Mouse (Mus musculus) hindbrain, embryonic 13.5 days (tissue): Measurements from ENCODE around the gene Pde4d. TPM values are rescaled to one million over a fixed set of nuclear protein-coding genes. Genes with fewer than 3 reads are reported as not detected.

Experiments
- ATAC-seq: fragments of 200-750 bp; cut with Nextera tagmentation; 2 replicates; pipeline ENCODE4 v1.8.0; 2017; ENCODE audit warnings: moderate TSS enrichment; ENCODE audit not compliant: low FRiP score
- H3K27ac ChIP-seq: fragments of 300-500 bp; sonication (generic); 2 replicates; pipeline ENCODE4 v1.5.1; 2015; ENCODE audit warnings: inconsistent platforms, mild to moderate bottlenecking, moderate library complexity
- H3K27me3 ChIP-seq: fragments of 300-500 bp; sonication (generic); 2 replicates; pipeline ENCODE4 v1.6.1; 2015; ENCODE audit warnings: mild to moderate bottlenecking, inconsistent platforms
- H3K36me3 ChIP-seq: fragments of 300-500 bp; sonication (generic); 2 replicates; pipeline ENCODE4 v1.6.1; 2015; ENCODE audit warnings: mild to moderate bottlenecking, inconsistent platforms
- H3K4me1 ChIP-seq: fragments of 300-500 bp; sonication (generic); replicated peaks from 2 replicates; pipeline ENCODE4 v1.6.1; 2015; ENCODE audit warnings: inconsistent platforms
- H3K4me2 ChIP-seq: fragments of 300-500 bp; sonication (generic); 2 replicates; pipeline ENCODE4 v1.6.1; 2015; ENCODE audit warnings: inconsistent platforms, mild to moderate bottlenecking, moderate library complexity
- H3K4me3 ChIP-seq: fragments of 300-500 bp; sonication (generic); 2 replicates; pipeline ENCODE4 v1.5.1; 2015; ENCODE audit warnings: mild to moderate bottlenecking, inconsistent platforms
- H3K9ac ChIP-seq: fragments of 300-500 bp; sonication (generic); 2 replicates; pipeline ENCODE4 v1.6.1; 2015; ENCODE audit warnings: mild to moderate bottlenecking, inconsistent platforms
- H3K9me3 ChIP-seq: fragments of 300-500 bp; sonication (generic); 2 replicates; pipeline ENCODE4 v1.6.1; 2016; ENCODE audit warnings: inconsistent platforms
- WGBS: fragments of 180-500 bp; shearing (Covaris S2); methylation state at CpG from one replicate; pipeline ENCODE4 v1.1.7; 2015; 5-methylcytosine and 5-hydroxymethylcytosine counted together
- polyA plus RNA-seq: library from polyadenylated mRNA; unstranded; fragments of >200 nt; fragmentation: Nextera tagmentation; extraction: Ambion mirVana; gene quantifications from 2 replicates; pipeline ENCODE4 v1.2.1, GENCODE M21; 2015

Gene Pde4d
- polyA plus RNA-seq, 1 experiment from 2014 or later = 18.6 TPM

DNA sequence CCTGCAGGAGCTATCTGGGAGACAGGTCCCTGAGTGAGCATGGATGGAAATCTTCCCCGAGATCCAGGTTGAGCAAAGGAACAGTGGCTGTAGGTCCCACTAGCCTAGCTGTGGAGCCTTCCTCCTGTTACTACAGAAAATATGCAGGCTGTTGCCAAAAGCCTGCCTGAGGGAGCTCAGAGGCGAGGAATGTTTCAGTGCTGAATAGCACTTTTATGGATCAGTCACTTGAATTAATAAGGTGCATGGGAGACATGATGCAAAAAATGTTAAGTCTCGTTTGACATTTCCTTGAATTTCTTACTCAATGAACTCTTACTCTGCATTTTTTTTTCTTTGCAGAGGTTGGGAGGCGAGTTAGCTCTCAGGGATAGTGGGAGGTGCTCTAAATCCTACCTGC is 172.9 kb downstream of the Pde4d start:
- Histone ChIP-seq H3K27ac (no peak overlapping the region), H3K9me3 (peaks cover under 1% of the 10 kb centered on the region; the same call in 1 of the 2 replicates), H3K36me3 (no peaks in the 10 kb centered on the region), H3K27me3 (no peaks in the 10 kb centered on the region), H3K4me1 (no peaks in the 10 kb centered on the region), H3K4me3 (no peak overlapping the region), H3K4me2 (no peak overlapping the region), H3K9ac (no peak overlapping the region)
- whole genome bisulfite sequencing = 67% methylated on average over 4 of the region's 4 CpGs
- ATAC-seq = no peak

DNA sequence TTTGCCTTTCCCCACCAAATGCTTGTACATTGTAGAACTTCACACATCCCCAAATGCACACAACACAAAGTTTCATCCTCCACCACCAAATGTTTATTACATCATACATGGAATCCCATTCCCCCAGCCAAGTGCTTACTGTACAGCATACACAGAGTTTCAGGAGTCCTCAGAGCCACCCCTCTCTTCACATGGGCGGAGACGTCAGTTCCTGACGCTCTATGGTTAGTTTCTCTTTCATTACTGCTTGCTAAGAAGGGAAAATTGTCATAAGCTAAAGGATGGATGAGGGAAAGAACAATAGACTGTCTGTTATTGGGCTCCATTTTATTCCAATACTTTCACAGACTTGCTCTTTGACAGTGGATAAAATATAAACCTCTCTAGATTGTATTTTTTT is 174.2 kb downstream of the Pde4d start:
- Histone ChIP-seq H3K4me1 (no peaks in the 10 kb centered on the region), H3K27me3 (no peaks in the 10 kb centered on the region), H3K36me3 (no peaks in the 10 kb centered on the region), H3K4me2 (no peak overlapping the region), H3K9me3 (no peaks in the 10 kb centered on the region), H3K9ac (no peak overlapping the region), H3K27ac (no peak overlapping the region), H3K4me3 (no peak overlapping the region)
- 85% methylated on average over 3 of the region's 3 CpGs for WGBS
- no peak for ATAC-seq

DNA sequence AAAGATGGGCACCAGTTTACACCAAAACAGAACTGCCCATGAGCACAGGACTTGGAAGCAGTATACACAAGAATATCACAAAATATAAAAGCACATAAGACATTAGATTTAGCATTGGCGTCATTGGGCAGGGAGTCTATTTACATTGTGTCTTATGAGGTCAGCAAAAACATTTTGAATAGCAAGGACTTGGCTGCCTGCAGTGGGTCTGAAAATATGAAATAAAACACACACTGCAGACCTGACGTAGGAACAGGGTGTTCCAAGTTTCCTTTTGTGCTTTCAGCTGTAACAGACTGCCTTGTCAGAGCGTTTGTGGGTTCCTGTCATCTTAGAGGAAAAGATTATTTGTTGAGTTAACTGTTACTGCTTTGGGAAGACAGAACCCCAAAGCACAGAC is 176.4 kb downstream of the Pde4d start:
- H3K36me3 ChIP-seq = no peaks in the 10 kb centered on the region
- H3K4me2 ChIP-seq = no peak overlapping the region
- no peak for ATAC-seq
- no peaks in the 10 kb centered on the region for H3K4me1 ChIP-seq
- 69% methylated on average over 3 of the region's 3 CpGs for WGBS
- H3K9ac ChIP-seq = no peak overlapping the region
- no peak overlapping the region for H3K4me3 ChIP-seq
- H3K27ac ChIP-seq = no peak overlapping the region
- no peaks in the 10 kb centered on the region for H3K27me3 ChIP-seq
- H3K9me3 ChIP-seq = no peaks in the 10 kb centered on the region

DNA sequence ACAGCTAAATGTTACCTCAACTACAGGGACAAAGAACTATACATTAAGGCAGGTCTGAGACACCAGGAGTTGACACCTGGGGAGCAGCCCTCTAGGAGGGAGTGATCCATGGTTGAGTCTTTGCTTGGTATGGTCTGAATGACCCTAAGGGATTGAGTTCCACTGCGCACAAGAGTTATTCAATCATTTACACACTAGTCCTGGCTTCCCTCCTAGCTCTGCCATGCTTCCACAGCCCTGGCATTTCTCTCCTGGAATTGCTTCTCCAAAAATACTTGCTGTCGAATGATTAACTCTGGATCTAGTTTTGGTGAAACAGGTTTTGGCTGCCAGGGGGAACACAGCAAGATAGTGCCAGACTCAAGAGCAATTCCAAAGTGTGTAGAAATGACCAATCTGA is 178.8 kb downstream of the Pde4d start:
- no peak for ATAC-seq
- Histone ChIP-seq H3K27me3 (no peaks in the 10 kb centered on the region), H3K27ac (no peak overlapping the region), H3K36me3 (no peaks in the 10 kb centered on the region), H3K9ac (no peak overlapping the region), H3K4me3 (no peak overlapping the region), H3K4me2 (no peak overlapping the region), H3K9me3 (no peaks in the 10 kb centered on the region), H3K4me1 (no peaks in the 10 kb centered on the region)
- WGBS = 95% methylated on average over 2 of the region's 2 CpGs

DNA sequence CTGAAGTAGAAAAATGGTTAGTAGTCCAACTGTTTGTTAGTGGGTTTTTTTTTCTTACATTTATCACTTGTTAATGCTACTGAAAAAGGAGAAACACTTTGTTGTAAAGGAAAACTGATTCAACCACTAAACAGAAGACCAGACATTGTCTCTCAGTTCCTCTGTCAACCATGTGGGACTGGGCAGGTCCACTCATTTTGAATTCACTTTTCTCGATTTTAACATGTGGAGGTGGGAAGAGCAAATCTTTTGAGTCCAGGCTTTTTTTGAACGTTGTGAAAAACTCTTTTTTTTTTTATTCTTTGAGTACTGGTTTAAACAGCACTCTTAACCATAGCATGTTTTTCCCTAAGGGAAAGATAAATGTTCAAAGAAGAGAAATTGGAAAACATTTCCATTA is 180.8 kb downstream of the Pde4d start:
- Histone ChIP-seq H3K27me3 (no peaks in the 10 kb centered on the region), H3K4me2 (no peak overlapping the region), H3K4me3 (no peak overlapping the region), H3K9me3 (no peaks in the 10 kb centered on the region), H3K36me3 (no peaks in the 10 kb centered on the region), H3K9ac (no peak overlapping the region), H3K27ac (no peak overlapping the region), H3K4me1 (no peaks in the 10 kb centered on the region)
- ATAC-seq = no peak
- 78% methylated on average over 2 of the region's 2 CpGs for WGBS

DNA sequence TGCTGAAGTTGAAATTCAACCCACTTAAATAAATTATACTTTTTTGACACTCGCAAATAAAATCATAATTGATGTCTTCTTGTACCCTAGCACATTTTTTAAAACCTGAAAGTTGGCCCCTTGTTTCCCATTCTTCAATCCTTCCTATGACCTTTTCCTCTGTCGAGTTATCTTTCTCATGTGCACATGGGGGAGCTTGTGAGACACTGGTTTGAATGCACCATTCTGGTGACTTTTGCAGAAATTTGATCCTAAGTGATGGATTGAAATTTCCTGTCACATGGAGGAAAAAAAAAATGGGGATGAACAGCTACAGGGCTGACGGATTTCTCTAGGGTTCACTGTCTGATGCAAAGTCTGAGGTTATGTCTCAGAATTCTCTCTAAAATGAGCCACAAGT is 181.5 kb downstream of the Pde4d start:
- Histone ChIP-seq H3K4me1 (no peaks in the 10 kb centered on the region), H3K9me3 (no peaks in the 10 kb centered on the region), H3K9ac (no peak overlapping the region), H3K27me3 (no peaks in the 10 kb centered on the region), H3K4me3 (no peak overlapping the region), H3K4me2 (no peak overlapping the region), H3K36me3 (no peaks in the 10 kb centered on the region), H3K27ac (no peak overlapping the region)
- ATAC-seq = no peak
- 81% methylated on average over 3 of the region's 3 CpGs for WGBS

DNA sequence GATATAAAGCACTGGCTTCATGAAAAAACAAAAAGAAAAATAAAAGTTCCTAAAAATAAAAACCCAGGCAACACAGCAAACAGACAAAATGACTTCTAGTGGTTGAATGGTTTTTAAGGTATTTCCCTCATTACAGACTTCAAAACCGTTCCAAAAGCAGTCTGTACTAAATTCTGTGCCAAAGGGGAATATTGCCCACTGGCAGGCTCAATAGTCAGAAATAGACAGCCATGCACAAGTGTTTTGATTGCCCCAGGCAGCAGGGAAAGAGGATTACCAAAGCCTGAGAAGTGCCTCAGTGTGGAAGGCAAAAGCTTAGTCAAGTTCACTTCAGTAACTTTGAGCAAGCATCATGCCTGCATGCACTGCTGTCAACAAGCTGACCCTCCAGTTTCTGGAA is 186.8 kb downstream of the Pde4d start:
- Histone ChIP-seq H3K27ac (no peak overlapping the region), H3K4me2 (no peak overlapping the region), H3K9me3 (no peaks in the 10 kb centered on the region), H3K9ac (no peak overlapping the region), H3K27me3 (no peaks in the 10 kb centered on the region), H3K36me3 (no peaks in the 10 kb centered on the region), H3K4me3 (no peak overlapping the region), H3K4me1 (no peaks in the 10 kb centered on the region)
- ATAC-seq = no peak
- WGBS = 65% methylated on average over 1 of the region's 1 CpGs

DNA sequence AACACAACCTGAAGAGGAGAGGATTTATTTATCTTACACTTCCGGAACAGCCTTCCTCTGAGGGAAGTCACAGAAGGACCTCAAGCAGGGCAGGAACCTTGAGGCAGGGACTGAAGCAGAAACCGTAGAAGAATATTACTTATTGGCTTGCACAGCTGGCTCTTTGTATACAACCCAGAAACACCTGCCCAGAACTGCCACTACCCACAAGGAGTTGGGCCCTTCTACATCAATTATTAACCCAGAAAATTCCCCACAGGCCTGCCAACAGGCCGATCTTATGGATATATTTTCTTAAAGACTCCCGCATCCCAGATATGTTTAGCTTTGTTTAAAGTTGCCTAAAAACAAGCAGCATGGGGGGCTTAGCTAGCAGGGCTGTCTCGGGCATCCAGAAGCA is 192.5 kb downstream of the Pde4d start:
- no peaks in the 10 kb centered on the region for H3K4me1 ChIP-seq
- H3K9me3 ChIP-seq = no peaks in the 10 kb centered on the region
- no peaks in the 10 kb centered on the region for H3K27me3 ChIP-seq
- no peaks in the 10 kb centered on the region for H3K36me3 ChIP-seq
- H3K4me2 ChIP-seq = no peak overlapping the region
- ATAC-seq = no peak
- H3K4me3 ChIP-seq = no peak overlapping the region
- 80% methylated on average over 5 of the region's 5 CpGs for WGBS
- no peak overlapping the region for H3K9ac ChIP-seq
- no peak overlapping the region for H3K27ac ChIP-seq

DNA sequence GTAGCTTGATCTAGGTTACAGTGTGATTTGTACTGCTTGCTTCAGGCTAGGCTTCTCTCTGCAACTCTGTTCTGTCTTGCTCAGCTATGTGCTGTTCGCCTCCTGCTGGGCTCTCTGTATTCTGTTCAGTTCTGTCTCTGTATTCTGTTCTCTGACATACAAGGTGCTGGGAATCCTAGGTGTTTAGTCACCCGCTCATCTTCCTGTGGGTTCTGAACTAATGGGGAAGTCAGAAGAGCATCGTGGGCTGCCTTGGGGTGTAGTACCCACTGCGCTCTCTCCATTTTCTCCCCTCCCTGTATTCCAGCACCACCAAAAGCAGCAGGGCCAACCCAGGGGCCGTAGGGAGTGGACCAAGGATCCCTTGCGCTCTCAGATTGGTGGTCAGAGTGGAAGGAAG is 197.1 kb downstream of the Pde4d start:
- ATAC-seq = no peak
- no peak overlapping the region for H3K4me2 ChIP-seq
- H3K36me3 ChIP-seq = no peaks in the 10 kb centered on the region
- H3K9ac ChIP-seq = no peak overlapping the region
- no peaks in the 10 kb centered on the region for H3K9me3 ChIP-seq
- no peaks in the 10 kb centered on the region for H3K4me1 ChIP-seq
- H3K4me3 ChIP-seq = no peak overlapping the region
- 82% methylated on average over 6 of the region's 6 CpGs for WGBS
- no peaks in the 10 kb centered on the region for H3K27me3 ChIP-seq
- H3K27ac ChIP-seq = no peak overlapping the region

DNA sequence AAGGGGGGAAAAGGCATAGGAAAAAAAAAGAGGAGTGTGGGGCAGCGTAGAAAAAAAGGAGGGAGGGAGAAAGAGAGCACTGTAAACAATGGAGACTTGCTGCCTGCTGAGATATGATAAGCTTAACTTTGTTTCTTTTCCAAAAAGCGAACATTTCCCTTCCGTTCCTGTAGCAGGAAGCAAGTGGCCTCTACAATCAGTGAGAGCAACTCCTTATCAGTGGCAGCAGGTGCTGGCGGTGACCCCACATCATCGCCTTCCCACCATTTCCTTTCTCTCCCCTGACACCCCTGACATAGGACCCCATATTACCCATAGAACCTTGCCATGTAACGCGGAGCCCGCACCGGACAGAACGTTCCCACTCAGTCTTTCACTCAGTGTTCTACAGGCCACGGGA is 197.5 kb downstream of the Pde4d start:
- no peak for ATAC-seq
- WGBS = 88% methylated on average over 11 of the region's 11 CpGs
- no peak overlapping the region for H3K27ac ChIP-seq
- H3K4me2 ChIP-seq = no peak overlapping the region
- no peak overlapping the region for H3K9ac ChIP-seq
- no peaks in the 10 kb centered on the region for H3K4me1 ChIP-seq
- no peak overlapping the region for H3K4me3 ChIP-seq
- H3K36me3 ChIP-seq = no peaks in the 10 kb centered on the region
- no peaks in the 10 kb centered on the region for H3K9me3 ChIP-seq
- no peaks in the 10 kb centered on the region for H3K27me3 ChIP-seq

DNA sequence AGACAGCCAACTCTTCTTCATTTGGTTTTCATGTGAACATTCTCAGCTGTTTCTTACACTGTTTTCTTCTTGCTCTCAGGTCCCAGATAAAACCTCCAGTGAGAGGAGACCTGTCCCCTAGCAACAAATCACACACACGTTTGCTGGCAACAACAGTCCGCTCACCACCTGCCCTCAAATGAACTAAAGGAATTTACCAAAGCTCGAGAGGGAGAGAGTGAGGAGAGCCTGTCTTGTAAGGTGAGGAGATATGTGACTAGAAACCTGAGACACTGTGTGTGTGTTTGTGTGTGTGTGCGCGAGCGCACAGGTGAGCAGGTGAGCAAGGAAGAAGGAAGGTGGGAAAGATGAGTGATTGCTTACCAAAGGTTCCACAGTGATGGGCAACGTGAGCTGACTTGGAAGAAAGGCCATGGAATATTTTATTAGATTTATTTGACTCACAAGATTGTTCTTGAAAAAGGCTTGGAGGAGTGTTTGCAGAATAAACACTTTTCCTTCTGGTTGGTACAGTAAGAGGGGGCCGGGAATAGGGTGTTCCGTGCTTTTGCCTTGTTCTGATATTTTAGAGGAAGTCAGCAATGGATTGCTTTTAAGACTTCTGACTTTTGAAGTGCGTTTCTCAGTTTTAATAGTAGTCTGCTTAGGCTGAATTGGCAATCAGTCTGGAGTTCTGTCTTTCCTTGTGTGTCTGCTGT is 204.4 kb downstream of the Pde4d start:
- Histone ChIP-seq H3K27ac (no peak overlapping the region), H3K4me2 (no peak overlapping the region), H3K27me3 (no peaks in the 10 kb centered on the region), H3K4me3 (no peak overlapping the region), H3K9me3 (no peaks in the 10 kb centered on the region), H3K36me3 (no peaks in the 10 kb centered on the region), H3K9ac (no peak overlapping the region), H3K4me1 (no peaks in the 10 kb centered on the region)
- 87% methylated on average over 10 of the region's 10 CpGs for WGBS
- no peak for ATAC-seq

DNA sequence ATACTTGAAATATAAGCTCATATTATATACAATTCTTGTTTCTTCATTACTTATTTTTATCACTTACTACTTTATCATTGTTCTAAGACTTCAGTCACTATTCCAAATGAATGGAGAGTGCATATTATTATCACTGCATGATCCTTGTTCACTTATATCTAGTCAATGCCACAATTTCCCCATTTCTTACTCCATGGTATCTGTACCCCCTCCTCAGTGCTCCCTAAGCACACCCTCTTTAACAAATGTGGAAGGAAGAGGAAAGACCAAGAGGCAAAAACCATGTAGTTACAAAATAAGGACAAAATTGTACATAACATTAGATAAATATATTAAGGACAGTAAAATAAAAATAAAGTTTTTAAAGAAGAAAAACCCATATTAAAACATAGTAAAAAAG is 216.8 kb downstream of the Pde4d start:
- no peak for ATAC-seq
- no peak overlapping the region for H3K27ac ChIP-seq

DNA sequence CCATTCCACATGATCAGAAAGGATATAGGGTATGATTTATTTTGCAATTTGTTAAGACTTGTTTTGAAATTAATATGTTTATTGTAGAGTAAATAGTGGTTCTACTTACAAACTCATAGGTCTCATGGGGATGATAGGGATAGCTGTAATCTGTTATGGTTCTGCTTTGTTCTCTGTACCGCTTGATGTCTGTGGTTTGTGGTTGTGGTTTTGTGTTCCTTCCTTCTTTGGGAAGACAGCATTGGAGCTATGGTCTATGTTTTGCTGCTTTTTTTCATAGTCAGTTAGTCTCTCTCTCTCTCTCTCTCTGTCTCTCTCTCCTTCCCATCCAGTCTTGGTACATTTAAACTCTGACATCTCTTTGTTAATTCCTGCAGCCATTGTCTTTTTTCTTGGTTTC is 217.3 kb downstream of the Pde4d start:
- no peak overlapping the region for H3K9ac ChIP-seq
- H3K27me3 ChIP-seq = no peaks in the 10 kb centered on the region
- no peak overlapping the region for H3K27ac ChIP-seq
- no peak overlapping the region for H3K4me3 ChIP-seq
- no peaks in the 10 kb centered on the region for H3K36me3 ChIP-seq
- no peak for ATAC-seq
- no peak overlapping the region for H3K4me2 ChIP-seq
- H3K9me3 ChIP-seq = no peaks in the 10 kb centered on the region
- 86% methylated on average over 1 of the region's 1 CpGs for WGBS
- H3K4me1 ChIP-seq = no peaks in the 10 kb centered on the region

More for the DNA sequence above, 216.8 kb downstream of the Pde4d start:
- Histone ChIP-seq H3K4me3 (no peak overlapping the region), H3K9ac (no peak overlapping the region), H3K4me1 (no peaks in the 10 kb centered on the region), H3K36me3 (no peaks in the 10 kb centered on the region), H3K4me2 (no peak overlapping the region), H3K9me3 (no peaks in the 10 kb centered on the region), H3K27me3 (no peaks in the 10 kb centered on the region)
